Mouse (Mus musculus): ENCODE measurements around the gene Dtx1. TPM values are rescaled to one million over a fixed set of nuclear protein-coding genes. Genes with fewer than 3 reads are reported as not detected.

The Dtx1 gene
- total RNA-seq (2014; rRNA removed) (230 and 246 TPM in 2 replicates), polyA plus RNA-seq (2015; fragmentation: Nextera tagmentation; extraction: Ambion mirVana) (51.4 and 52.9 TPM in 2 replicates)

DNA sequence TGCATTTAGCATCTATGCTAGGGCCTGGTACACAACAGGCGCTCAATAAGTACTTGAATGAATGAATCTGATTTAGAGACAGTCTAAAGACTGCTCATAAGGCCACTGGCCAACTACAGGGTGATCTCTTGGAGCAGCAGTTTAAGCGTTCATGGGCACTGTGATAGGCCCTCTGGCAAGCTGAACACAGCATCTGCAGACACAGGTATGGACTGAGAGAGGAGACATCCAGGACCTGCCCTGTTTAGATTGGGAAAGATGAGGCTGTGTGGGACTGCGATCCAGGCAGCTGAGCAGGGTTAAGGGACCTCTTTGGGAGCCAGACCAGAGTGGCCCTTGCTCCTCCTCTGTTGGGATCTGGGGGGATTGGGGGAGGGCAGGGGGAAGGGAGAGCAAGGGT lies at the start of gene Dtx1:
TSS of gene Dtx1 (minus strand) at position 101 of the 400 bp plus-strand sequence.
- peak within 1 kb of the TSS; percentile 96 for H3K9ac ChIP-seq (replicated peaks; ENCODE audit: low read length)
- H3K27ac ChIP-seq, result peak within 1 kb of the TSS; percentile 92
- TF ChIP-seq CTCF (IDR thresholded peaks at IDR 0.05; ENCODE audit: low read depth), result no peak
- no peaks in the 10 kb centered on the region for H3K36me3 ChIP-seq (ENCODE audit: insufficient read depth, low read length)
- ATAC-seq, result 0 out of 2 replicates have a peak, but pooled peaks have one; percentile 3
- no peaks in the 10 kb centered on the region for H3K27me3 ChIP-seq (ENCODE audit: insufficient read depth, low read length)
- 28% methylated on average over 3 of the region's 3 CpGs for WGBS
- H3K9me3 ChIP-seq (ENCODE audit: low read length), result no peaks in the 10 kb centered on the region
- peaks cover 14% of the 10 kb centered on the region for H3K4me1 ChIP-seq (ENCODE audit: insufficient read depth, low read length)
- H3K4me3 ChIP-seq (ENCODE audit: low read length), result peak within 1 kb of the TSS; percentile 81
- H3K4me2 ChIP-seq (ENCODE audit: low read depth, low read length), result peak within 1 kb of the TSS; percentile 89
- no peak for DNase-seq (ENCODE audit: low spot score)

DNA sequence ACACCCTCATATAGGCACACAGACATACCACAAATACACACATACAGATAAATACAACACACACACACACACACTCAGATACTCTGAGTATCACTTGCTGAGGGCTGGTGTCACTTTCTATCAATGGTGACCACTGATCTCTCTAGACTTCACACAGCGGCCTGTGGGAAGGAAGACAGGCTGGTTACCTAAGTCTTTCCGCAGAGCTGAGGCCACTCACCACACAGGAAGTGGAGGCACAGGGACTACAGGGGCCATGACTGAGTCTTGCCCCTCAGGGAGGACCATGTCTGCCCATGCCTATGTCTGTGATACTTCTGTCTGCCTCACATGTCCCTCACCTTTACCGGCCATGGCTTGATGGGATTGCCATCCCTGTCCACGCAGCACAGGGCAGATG lies 42.5 kb upstream of the Dtx1 start:
- no peak for DNase-seq (ENCODE audit: low spot score)
- no peak overlapping the region for H3K27ac ChIP-seq
- H3K4me2 ChIP-seq (ENCODE audit: low read depth, low read length), result no peak overlapping the region
- no peaks in the 10 kb centered on the region for H3K27me3 ChIP-seq (ENCODE audit: insufficient read depth, low read length)
- no peak for TF ChIP-seq CTCF (IDR thresholded peaks at IDR 0.05; ENCODE audit: low read depth)
- H3K36me3 ChIP-seq (ENCODE audit: insufficient read depth, low read length), result no peaks in the 10 kb centered on the region
- H3K9ac ChIP-seq (replicated peaks; ENCODE audit: low read length), result no peak overlapping the region
- no peaks in the 10 kb centered on the region for H3K9me3 ChIP-seq (ENCODE audit: low read length)
- ATAC-seq, result no peak
- H3K4me3 ChIP-seq (ENCODE audit: low read length), result no peak overlapping the region
- 91% methylated on average over 4 of the region's 4 CpGs for WGBS
- no peaks in the 10 kb centered on the region for H3K4me1 ChIP-seq (ENCODE audit: insufficient read depth, low read length)

DNA sequence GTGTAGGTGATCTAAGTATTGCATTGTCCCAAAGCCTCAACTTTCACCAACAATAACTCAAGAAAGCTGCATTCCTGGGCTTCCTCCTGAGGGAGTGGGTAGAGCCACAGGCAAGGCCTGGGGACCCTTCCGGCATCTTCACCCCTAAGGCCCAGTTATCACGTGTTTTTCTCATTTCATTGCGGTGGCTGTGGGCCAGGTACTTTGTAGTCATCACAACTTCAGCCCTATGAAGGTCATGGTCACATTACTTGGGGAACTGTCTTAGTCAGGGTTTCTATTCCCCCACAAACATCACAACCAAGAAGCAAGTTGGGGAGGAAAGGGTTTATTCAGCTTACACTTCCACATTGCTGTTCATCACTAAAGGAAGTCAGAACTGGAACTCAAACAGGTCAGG lies 41.1 kb upstream of the Dtx1 start:
- Histone ChIP-seq H3K9ac (replicated peaks; ENCODE audit: low read length) (no peak overlapping the region), H3K36me3 (ENCODE audit: insufficient read depth, low read length) (no peaks in the 10 kb centered on the region), H3K4me1 (ENCODE audit: insufficient read depth, low read length) (no peaks in the 10 kb centered on the region), H3K4me3 (ENCODE audit: low read length) (no peak overlapping the region), H3K27ac (no peak overlapping the region), H3K27me3 (ENCODE audit: insufficient read depth, low read length) (no peaks in the 10 kb centered on the region), H3K4me2 (ENCODE audit: low read depth, low read length) (no peak overlapping the region), H3K9me3 (ENCODE audit: low read length) (no peaks in the 10 kb centered on the region)
- no peak for ATAC-seq
- no peak for DNase-seq (ENCODE audit: low spot score)
- 80% methylated on average over 3 of the region's 3 CpGs for WGBS
- TF ChIP-seq CTCF (IDR thresholded peaks at IDR 0.05; ENCODE audit: low read depth), result no peak

DNA sequence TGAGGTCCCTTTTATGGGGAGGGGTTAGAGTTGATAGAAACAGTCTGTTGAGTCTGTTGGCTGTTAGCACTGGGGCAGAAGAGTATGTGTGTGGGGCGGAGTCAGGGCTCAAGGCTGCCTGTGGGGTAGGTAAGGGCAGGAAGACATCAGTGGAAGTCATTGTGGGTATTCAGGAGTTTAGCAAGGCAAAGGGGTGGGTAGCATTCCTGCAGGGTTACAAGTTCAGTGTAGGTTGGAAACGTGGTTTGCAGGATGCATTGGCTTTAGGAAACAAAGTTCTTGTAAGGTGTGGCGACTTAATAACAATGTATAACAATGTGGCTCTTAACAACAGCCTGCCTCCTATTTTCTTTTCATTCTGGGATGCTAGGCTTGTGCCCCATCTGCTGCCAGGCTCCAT lies 39.5 kb upstream of the Dtx1 start:
- H3K9me3 ChIP-seq (ENCODE audit: low read length), result no peaks in the 10 kb centered on the region
- no peaks in the 10 kb centered on the region for H3K36me3 ChIP-seq (ENCODE audit: insufficient read depth, low read length)
- no peak for DNase-seq (ENCODE audit: low spot score)
- no peak for TF ChIP-seq CTCF (IDR thresholded peaks at IDR 0.05; ENCODE audit: low read depth)
- WGBS, result 74% methylated on average over 3 of the region's 3 CpGs
- no peak for ATAC-seq
- no peak overlapping the region for H3K27ac ChIP-seq
- H3K4me1 ChIP-seq (ENCODE audit: insufficient read depth, low read length), result no peaks in the 10 kb centered on the region
- H3K9ac ChIP-seq (replicated peaks; ENCODE audit: low read length), result no peak overlapping the region
- H3K4me3 ChIP-seq (ENCODE audit: low read length), result no peak overlapping the region
- H3K4me2 ChIP-seq (ENCODE audit: low read depth, low read length), result no peak overlapping the region
- no peaks in the 10 kb centered on the region for H3K27me3 ChIP-seq (ENCODE audit: insufficient read depth, low read length)

DNA sequence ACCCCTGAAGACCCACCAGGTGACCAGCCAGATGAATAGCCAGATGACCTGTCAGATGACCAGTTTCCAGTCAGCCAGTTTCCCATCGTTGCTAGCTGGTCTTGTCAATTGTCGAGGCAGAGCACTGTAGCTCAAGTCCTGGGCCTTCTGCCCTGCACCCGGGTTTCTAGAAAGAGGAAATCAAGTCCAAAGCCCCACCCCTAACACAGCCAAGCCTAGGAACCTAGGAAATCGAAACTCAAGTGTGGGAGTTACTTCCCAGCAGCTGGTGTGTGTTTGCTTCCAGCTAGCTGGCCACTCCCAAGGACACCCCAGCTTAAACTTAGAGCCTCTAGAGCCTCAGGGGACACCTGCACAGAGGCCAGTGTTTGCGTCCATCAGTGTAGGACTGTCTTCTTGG lies 38.0 kb upstream of the Dtx1 start, which contains the start of gene Oas2:
TSS of gene Oas2 (minus strand) at position 166 of the 400 bp plus-strand sequence.
- ATAC-seq (no peak), DNase-seq (ENCODE audit: low spot score) (no peak)
- Histone ChIP-seq H3K9me3 (ENCODE audit: low read length) (no peaks in the 10 kb centered on the region), H3K4me1 (ENCODE audit: insufficient read depth, low read length) (no peaks in the 10 kb centered on the region), H3K27me3 (ENCODE audit: insufficient read depth, low read length) (no peaks in the 10 kb centered on the region), H3K36me3 (ENCODE audit: insufficient read depth, low read length) (no peaks in the 10 kb centered on the region), H3K9ac (replicated peaks; ENCODE audit: low read length) (no peak within 1 kb of the TSS), H3K4me2 (ENCODE audit: low read depth, low read length) (no peak within 1 kb of the TSS), H3K4me3 (ENCODE audit: low read length) (no peak within 1 kb of the TSS), H3K27ac (no peak within 1 kb of the TSS)
- no peak for TF ChIP-seq CTCF (IDR thresholded peaks at IDR 0.05; ENCODE audit: low read depth)
- 65% methylated on average over 5 of the region's 5 CpGs for WGBS

DNA sequence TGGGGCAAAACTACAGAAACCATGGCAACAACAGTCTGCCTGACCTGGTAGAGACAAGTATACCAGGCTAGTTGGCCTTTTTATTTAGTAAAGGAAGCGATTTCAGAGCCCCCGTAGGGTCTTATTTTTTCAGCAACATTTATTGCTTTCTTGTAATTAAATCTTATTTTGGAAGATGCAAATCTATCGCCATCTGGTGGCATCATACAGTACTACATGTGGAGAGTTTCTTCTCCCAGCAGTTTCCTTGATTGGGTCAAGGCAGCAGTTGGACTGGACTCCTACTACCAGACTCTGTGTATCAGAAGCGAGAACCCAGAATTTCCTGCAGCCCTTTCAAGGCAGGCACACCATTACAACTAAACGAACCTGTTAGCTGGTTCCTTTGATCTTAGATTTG lies 34.7 kb upstream of the Dtx1 start:
- Histone ChIP-seq H3K4me1 (ENCODE audit: insufficient read depth, low read length) (no peaks in the 10 kb centered on the region), H3K4me2 (ENCODE audit: low read depth, low read length) (no peak overlapping the region), H3K9me3 (ENCODE audit: low read length) (no peaks in the 10 kb centered on the region), H3K27ac (no peak overlapping the region), H3K9ac (replicated peaks; ENCODE audit: low read length) (no peak overlapping the region), H3K4me3 (ENCODE audit: low read length) (no peak overlapping the region), H3K27me3 (ENCODE audit: insufficient read depth, low read length) (no peaks in the 10 kb centered on the region), H3K36me3 (ENCODE audit: insufficient read depth, low read length) (no peaks in the 10 kb centered on the region)
- DNase-seq (ENCODE audit: low spot score), result peak; percentile 86
- WGBS, result 8% methylated on average over 5 of the region's 5 CpGs
- no peak for ATAC-seq
- peak; percentile 84 for TF ChIP-seq CTCF (IDR thresholded peaks at IDR 0.05; ENCODE audit: low read depth)

DNA sequence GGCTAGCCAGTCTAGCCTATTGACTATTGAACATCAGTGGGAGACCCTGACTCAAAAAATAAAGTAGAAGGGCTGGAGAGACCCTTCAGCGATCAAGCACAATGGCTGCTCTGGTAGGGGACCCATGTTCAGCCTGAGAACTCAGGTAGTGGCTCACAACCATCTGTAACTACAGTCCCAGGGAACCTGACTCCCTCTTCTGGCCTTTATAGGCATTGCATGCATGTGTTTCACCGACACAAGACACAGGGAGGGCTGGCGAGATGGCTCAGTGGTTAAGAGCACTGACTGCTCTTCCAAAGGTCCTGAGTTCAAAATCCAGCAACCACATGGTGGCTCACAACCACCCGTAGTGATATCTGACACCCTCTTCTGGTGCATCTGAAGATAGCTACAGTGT lies 30.4 kb upstream of the Dtx1 start:
- Histone ChIP-seq H3K9ac (replicated peaks; ENCODE audit: low read length) (no peak overlapping the region), H3K27me3 (ENCODE audit: insufficient read depth, low read length) (no peaks in the 10 kb centered on the region), H3K4me3 (ENCODE audit: low read length) (no peak overlapping the region), H3K36me3 (ENCODE audit: insufficient read depth, low read length) (no peaks in the 10 kb centered on the region), H3K4me1 (ENCODE audit: insufficient read depth, low read length) (no peaks in the 10 kb centered on the region), H3K27ac (no peak overlapping the region), H3K9me3 (ENCODE audit: low read length) (no peaks in the 10 kb centered on the region), H3K4me2 (ENCODE audit: low read depth, low read length) (no peak overlapping the region)
- WGBS, result 29% methylated on average over 4 of the region's 4 CpGs
- TF ChIP-seq CTCF (IDR thresholded peaks at IDR 0.05; ENCODE audit: low read depth), result peak; percentile 70
- ATAC-seq, result no peak
- peak; percentile 54 for DNase-seq (ENCODE audit: low spot score)
